ENCODE assay signal across 21 mouse cellular contexts in the genomic region with DNA sequence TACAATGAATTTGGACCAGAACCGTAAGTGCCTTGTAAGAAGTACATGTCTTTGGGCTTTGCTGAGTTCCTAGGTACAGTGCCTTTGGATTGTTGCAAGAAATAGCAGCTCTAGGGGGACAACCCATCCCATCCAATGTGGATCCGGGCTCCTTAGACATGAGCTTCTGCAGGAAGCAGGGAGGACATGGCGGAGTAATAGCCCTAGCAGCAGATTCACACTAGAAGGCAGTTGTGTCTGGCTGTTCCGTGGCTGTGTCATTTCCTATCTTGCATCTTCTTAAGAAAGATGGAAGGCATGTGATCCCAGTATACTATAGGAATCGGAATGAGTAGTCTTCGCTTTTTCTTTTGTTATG. TPM values are rescaled to one million over a fixed set of nuclear protein-coding genes. Genes with fewer than 3 reads are reported as not detected.
DNase-seq lines count a peak whose midpoint lies in the region; ATAC-seq and TF ChIP-seq lines count a peak whose summit lies in the region.
"Had no signal": no experiment of that assay in that cellular context is flagged by ENCODE, and none has a peak within 500 bp of the region (broad histone marks: within the 10 kb centered on the region; RNA-seq: fewer than 3 reads in every experiment).

No protein-coding gene starts in this region.

- H3K4me1 ChIP-seq in kidney, adult 2 months (ENCODE audit: control insufficient read depth, insufficient read depth, low read length), result peaks cover 5% of the 10 kb centered on the region; the same call in 1 of the 2 replicates
- peaks cover 6% of the 10 kb centered on the region for H3K4me1 ChIP-seq in forebrain, embryonic 14.5 days (ENCODE audit: control insufficient read depth, insufficient read depth, low read length)
- peaks cover 9% of the 10 kb centered on the region for H3K4me1 ChIP-seq in hindbrain, embryonic 13.5 days (replicated peaks)
- H3K4me1 ChIP-seq in midbrain, embryonic 14.5 days (ENCODE audit: control insufficient read depth, insufficient read depth, low read length), result no peaks in the 10 kb centered on the region
- H3K4me1 ChIP-seq: heart, embryonic 12.5 days; limb, embryonic 12.5 days; liver, embryonic 15.5 days; neural tube, embryonic 13.5 days; stomach, embryonic 15.5 days had no signal

- no peaks in the 10 kb centered on the region for H3K9me3 ChIP-seq in forebrain, embryonic 14.5 days (replicated peaks; ENCODE audit: control insufficient read depth, low read length)
- no peaks in the 10 kb centered on the region for H3K9me3 ChIP-seq in hindbrain, embryonic 13.5 days
- H3K9me3 ChIP-seq in midbrain, embryonic 14.5 days (ENCODE audit: control insufficient read depth, low read length), result no peaks in the 10 kb centered on the region
- H3K9me3 ChIP-seq: heart, embryonic 12.5 days; limb, embryonic 12.5 days; liver, embryonic 15.5 days; neural tube, embryonic 13.5 days; stomach, embryonic 15.5 days had no signal

- H3K27ac ChIP-seq in kidney, adult 2 months (ENCODE audit: insufficient read depth, low read depth, low read length), result peak overlapping the region; percentile 93
- no peak overlapping the region for H3K27ac ChIP-seq in forebrain, embryonic 14.5 days (ENCODE audit: low read depth, low read length)
- no peak overlapping the region for H3K27ac ChIP-seq in hindbrain, embryonic 13.5 days
- H3K27ac ChIP-seq in midbrain, embryonic 14.5 days (replicated peaks; ENCODE audit: low read depth, low read length), result no peak overlapping the region
- H3K27ac ChIP-seq: heart, adult 2 months; limb, embryonic 12.5 days; liver, embryonic 15.5 days; neural tube, embryonic 13.5 days; stomach, embryonic 15.5 days had no signal

- H3K27me3 ChIP-seq in kidney, adult 2 months (replicated peaks; ENCODE audit: control insufficient read depth, insufficient read depth, low read length), result no peaks in the 10 kb centered on the region
- H3K27me3 ChIP-seq in forebrain, embryonic 14.5 days (replicated peaks; ENCODE audit: control insufficient read depth, insufficient read depth, low read length), result no peaks in the 10 kb centered on the region
- no peaks in the 10 kb centered on the region for H3K27me3 ChIP-seq in hindbrain, embryonic 13.5 days
- H3K27me3 ChIP-seq in midbrain, embryonic 14.5 days (ENCODE audit: control insufficient read depth, insufficient read depth, low read length), result no peaks in the 10 kb centered on the region
- H3K27me3 ChIP-seq: heart, embryonic 12.5 days; limb, embryonic 12.5 days; liver, embryonic 15.5 days; neural tube, embryonic 13.5 days; stomach, embryonic 15.5 days had no signal

- no peak for TF ChIP-seq POLR2A in kidney, adult 2 months (IDR thresholded peaks at IDR 0.05; ENCODE audit: low read depth, low read length)

- H3K36me3 ChIP-seq in kidney, adult 2 months (ENCODE audit: control insufficient read depth, insufficient read depth, low read length), result no peaks in the 10 kb centered on the region; the same call in 1 of the 2 replicates
- no peaks in the 10 kb centered on the region for H3K36me3 ChIP-seq in forebrain, embryonic 14.5 days (ENCODE audit: control insufficient read depth, insufficient read depth, low read length)
- no peaks in the 10 kb centered on the region for H3K36me3 ChIP-seq in hindbrain, embryonic 13.5 days
- H3K36me3 ChIP-seq in midbrain, embryonic 14.5 days (ENCODE audit: control insufficient read depth, insufficient read depth, low read length), result no peaks in the 10 kb centered on the region
- H3K36me3 ChIP-seq: limb, embryonic 12.5 days; neural tube, embryonic 13.5 days; stomach, embryonic 15.5 days had no signal

- peak overlapping the region; percentile 26; the same call in 1 of the 2 replicates for H3K4me2 ChIP-seq in forebrain, embryonic 14.5 days (ENCODE audit: low read length)
- H3K4me2 ChIP-seq in hindbrain, embryonic 13.5 days, result no peak overlapping the region
- peak overlapping the region; percentile 13 for H3K4me2 ChIP-seq in midbrain, embryonic 14.5 days (ENCODE audit: low read length)
- H3K4me2 ChIP-seq: heart, embryonic 12.5 days; limb, embryonic 12.5 days; liver, embryonic 15.5 days; lung, embryonic 14.5 days; neural tube, embryonic 13.5 days; stomach, embryonic 15.5 days had no signal

- DNase-seq in kidney, adult 2 months, result no peak
- DNase-seq in kidney, adult 9 months, result no peak
- no peak for DNase-seq in forebrain, embryonic 14.5 days (ENCODE audit: low spot score)
- no peak for DNase-seq in midbrain, embryonic 14.5 days
- DNase-seq in lung, postnatal 14 days, result no peak
- no peak for DNase-seq in adrenal gland, adult 18-20 months (ENCODE audit: low spot score in 2 of 2)
- DNase-seq: adrenal gland, postnatal 25 days; cerebellum, adult 11-12 months; cerebellum, postnatal 10 days; gastrocnemius, postnatal 36 days; heart, adult 2 months; heart, postnatal 4 days; lung, embryonic 14.5 days; right cerebral cortex, postnatal 14 days had no signal

- no peak for TF ChIP-seq CTCF in kidney, adult 2 months (conservative IDR thresholded peaks at IDR 0.05; ENCODE audit: insufficient read depth, insufficient read length, low read depth, low read length)

- H3K4me3 ChIP-seq in kidney, adult 2 months (ENCODE audit: insufficient read depth, low read depth, low read length), result no peak overlapping the region
- no peak overlapping the region for H3K4me3 ChIP-seq in forebrain, embryonic 14.5 days (ENCODE audit: low read depth, low read length)
- H3K4me3 ChIP-seq in hindbrain, embryonic 13.5 days, result no peak overlapping the region
- no peak overlapping the region for H3K4me3 ChIP-seq in midbrain, embryonic 14.5 days (replicated peaks; ENCODE audit: low read depth, low read length)
- H3K4me3 ChIP-seq: heart, adult 2 months; heart, embryonic 12.5 days; limb, embryonic 12.5 days; liver, embryonic 15.5 days; neural tube, embryonic 13.5 days; stomach, embryonic 15.5 days had no signal

- WGBS in kidney, adult 2 months, result 95% methylated on average over 6 of the region's 6 CpGs
- 77% methylated on average over 6 of the region's 6 CpGs for WGBS in forebrain, embryonic 14.5 days
- 81% methylated on average over 6 of the region's 6 CpGs for WGBS in hindbrain, embryonic 13.5 days
- WGBS in midbrain, embryonic 14.5 days, result 73% methylated on average over 6 of the region's 6 CpGs

- no peak overlapping the region for H3K9ac ChIP-seq in forebrain, embryonic 14.5 days (ENCODE audit: low read length)
- no peak overlapping the region for H3K9ac ChIP-seq in hindbrain, embryonic 13.5 days
- no peak overlapping the region for H3K9ac ChIP-seq in midbrain, embryonic 14.5 days (replicated peaks; ENCODE audit: low read length)
- H3K9ac ChIP-seq: heart, embryonic 12.5 days; limb, embryonic 12.5 days; liver, embryonic 15.5 days; lung, embryonic 14.5 days; neural tube, embryonic 13.5 days; stomach, embryonic 15.5 days had no signal

- peak; percentile 42; the same call in 1 of the 2 replicates for ATAC-seq in forebrain, embryonic 14.5 days
- peak; percentile 43; the same call in 1 of the 2 replicates for ATAC-seq in hindbrain, embryonic 13.5 days (ENCODE audit: low FRiP score)
- ATAC-seq in midbrain, embryonic 14.5 days (ENCODE audit: low FRiP score, low TSS enrichment), result no peak
- no peak for ATAC-seq in erythroblast, adult 5-6 weeks (replicated peaks; ENCODE audit: low FRiP score, poor library complexity, severe bottlenecking)

RNA-seq across cellular contexts. Expression of a gene that starts 32.9 kb away (rescaled TPM):
- polyA plus RNA-seq in kidney, adult 2 months (2012; rRNA removed), result 49.7 and 62.7 TPM in 2 replicates
- polyA plus RNA-seq in forebrain, embryonic 14.5 days (2014; fragmentation: Nextera tagmentation; extraction: Ambion mirVana), result 1.9 and 3.1 TPM in 2 replicates
- 3.4 and 3.9 TPM in 2 replicates for polyA plus RNA-seq in hindbrain, embryonic 13.5 days (2015; fragmentation: Nextera tagmentation; extraction: Ambion mirVana)
- 4.0 and 5.6 TPM in 2 replicates for polyA plus RNA-seq in midbrain, embryonic 14.5 days (2014; fragmentation: Nextera tagmentation; extraction: Ambion mirVana)
- 6.5 and 11.3 TPM in 2 replicates for total RNA-seq in erythroblast, adult 5-6 weeks (2015; ENCODE audit: low replicate concordance)
- total RNA-seq in erythroblast, adult 5-6 weeks (2017; ENCODE audit: low replicate concordance), result 5.6 and 9.5 TPM in 2 replicates
- 10 to 100 TPM in 1 of 2 experiments, 1 to 10 TPM in 1; 5.0 to 19.6 TPM for total RNA-seq in adrenal gland, adult 18-20 months (2021)

Comparison
In these comparisons a context has a peak if more than half of its experiments do, and no peak if none do; other contexts are left out.
1. ATAC-seq: peak in forebrain, embryonic 14.5 days (single experiment) and hindbrain, embryonic 13.5 days (single experiment); none in midbrain, embryonic 14.5 days (single experiment) and erythroblast, adult 5-6 weeks (single experiment).